Mouse (Mus musculus): ENCODE measurements around the gene Olfr611. TPM values are rescaled to one million over a fixed set of nuclear protein-coding genes. Genes with fewer than 3 reads are reported as not detected.

Olfr611 gene
- polyA plus RNA-seq, 1 experiment from 2014 or later = not detected

DNA sequence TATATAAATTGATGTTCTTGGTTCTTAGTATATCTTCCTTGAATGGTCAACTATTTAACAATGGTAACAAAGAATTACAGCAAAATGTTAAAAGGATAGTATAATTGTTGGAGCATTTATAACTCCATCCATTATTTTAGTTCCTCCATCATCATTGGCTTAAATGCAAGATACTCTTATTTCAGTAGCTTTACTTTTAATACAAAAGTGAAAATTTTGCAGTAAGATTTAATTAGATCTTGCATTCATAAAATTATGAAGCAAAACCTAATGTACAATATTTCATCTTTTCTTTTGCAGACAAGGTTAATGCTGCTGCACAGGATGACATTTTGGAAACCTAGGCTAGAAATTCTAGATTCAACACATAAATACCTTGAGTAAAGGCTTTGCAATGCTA, 51.1 kb downstream of the Olfr611 start, which contains the start of gene Olfr608:
TSS of gene Olfr608 (plus strand) at position 301 of the 400 bp plus-strand sequence.
- Histone ChIP-seq H3K9me3 (ENCODE audit: control insufficient read depth, low read length) (no peaks in the 10 kb centered on the region), H3K4me1 (ENCODE audit: control insufficient read depth in 2 of 2, insufficient read depth in 2 of 2, low read length in 2 of 2) (no peaks in the 10 kb centered on the region), H3K4me2 (ENCODE audit: low read length) (no peak within 1 kb of the TSS), H3K27ac (replicated peaks in 1 of 2; ENCODE audit: control insufficient read depth in 1 of 2, insufficient read depth in 1 of 2, low read depth in 2 of 2, low read length in 2 of 2) (no peak within 1 kb of the TSS), H3K9ac (ENCODE audit: low read length) (no peak within 1 kb of the TSS), H3K4me3 (ENCODE audit: control insufficient read depth in 1 of 2, insufficient read depth in 1 of 2, low read depth in 1 of 2, low read length in 2 of 2) (no peak within 1 kb of the TSS), H3K27me3 (ENCODE audit: control insufficient read depth, insufficient read depth, low read length) (no peaks in the 10 kb centered on the region), H3K36me3 (ENCODE audit: control insufficient read depth, insufficient read depth, low read length) (no peaks in the 10 kb centered on the region)
- no peak for ATAC-seq (ENCODE audit: insufficient number of reproducible peaks, insufficient read depth, low FRiP score, low read depth)

Other genes starting within 250 kb of the Olfr611 start
- gene Olfr596, start 215.2 kb downstream of the Olfr611 start, polyA plus RNA-seq (2014; fragmentation: Nextera tagmentation; extraction: Ambion mirVana) = not detected in 2 replicates
- gene Olfr597, start 204.5 kb downstream of the Olfr611 start, polyA plus RNA-seq (2014; fragmentation: Nextera tagmentation; extraction: Ambion mirVana) = not detected in 2 replicates
- not detected in 2 replicates for gene Olfr598, start 197.3 kb downstream of the Olfr611 start, polyA plus RNA-seq (2014; fragmentation: Nextera tagmentation; extraction: Ambion mirVana)
- not detected in 2 replicates for gene Olfr599, start 184.9 kb downstream of the Olfr611 start, polyA plus RNA-seq (2014; fragmentation: Nextera tagmentation; extraction: Ambion mirVana)
- gene Olfr600, start 171.2 kb downstream of the Olfr611 start, polyA plus RNA-seq (2014; fragmentation: Nextera tagmentation; extraction: Ambion mirVana) = not detected in 2 replicates
- not detected in 2 replicates for gene Olfr601, start 158.2 kb downstream of the Olfr611 start, polyA plus RNA-seq (2014; fragmentation: Nextera tagmentation; extraction: Ambion mirVana)
- gene Olfr603, start 134.7 kb downstream of the Olfr611 start, polyA plus RNA-seq (2014; fragmentation: Nextera tagmentation; extraction: Ambion mirVana) = not detected in 2 replicates
- not detected in 2 replicates for gene Usp17lc, start 105.8 kb downstream of the Olfr611 start, polyA plus RNA-seq (2014; fragmentation: Nextera tagmentation; extraction: Ambion mirVana)
- gene Olfr605, start 75.4 kb downstream of the Olfr611 start, polyA plus RNA-seq (2014; fragmentation: Nextera tagmentation; extraction: Ambion mirVana) = not detected in 2 replicates
- gene Olfr606, start 71.8 kb downstream of the Olfr611 start, polyA plus RNA-seq (2014; fragmentation: Nextera tagmentation; extraction: Ambion mirVana) = not detected in 2 replicates
- gene Olfr607, start 56.7 kb downstream of the Olfr611 start, polyA plus RNA-seq (2014; fragmentation: Nextera tagmentation; extraction: Ambion mirVana) = 0.30 and 0.38 TPM in 2 replicates
- gene Olfr608, start 51.0 kb downstream of the Olfr611 start, polyA plus RNA-seq (2014; fragmentation: Nextera tagmentation; extraction: Ambion mirVana) = 0.40 and 0.62 TPM in 2 replicates
- gene Olfr609, start 22.8 kb downstream of the Olfr611 start, polyA plus RNA-seq (2014; fragmentation: Nextera tagmentation; extraction: Ambion mirVana) = not detected in 2 replicates
- not detected in 2 replicates for gene Olfr610, start 8.7 kb downstream of the Olfr611 start, polyA plus RNA-seq (2014; fragmentation: Nextera tagmentation; extraction: Ambion mirVana)
- not detected in 2 replicates for gene Olfr612, start 21.9 kb upstream of the Olfr611 start, polyA plus RNA-seq (2014; fragmentation: Nextera tagmentation; extraction: Ambion mirVana)
- not detected in 2 replicates for gene Olfr613, start 27.2 kb upstream of the Olfr611 start, polyA plus RNA-seq (2014; fragmentation: Nextera tagmentation; extraction: Ambion mirVana)
- not detected in 2 replicates for gene Olfr615, start 35.2 kb upstream of the Olfr611 start, polyA plus RNA-seq (2014; fragmentation: Nextera tagmentation; extraction: Ambion mirVana)
- not detected in 2 replicates for gene Olfr616, start 48.3 kb upstream of the Olfr611 start, polyA plus RNA-seq (2014; fragmentation: Nextera tagmentation; extraction: Ambion mirVana)
- not detected in 2 replicates for gene Olfr617, start 52.2 kb upstream of the Olfr611 start, polyA plus RNA-seq (2014; fragmentation: Nextera tagmentation; extraction: Ambion mirVana)
- gene Olfr618, start 69.3 kb upstream of the Olfr611 start, polyA plus RNA-seq (2014; fragmentation: Nextera tagmentation; extraction: Ambion mirVana) = not detected in 2 replicates
- gene Olfr619, start 79.7 kb upstream of the Olfr611 start, polyA plus RNA-seq (2014; fragmentation: Nextera tagmentation; extraction: Ambion mirVana) = not detected in 2 replicates
- gene Olfr620, start 91.7 kb upstream of the Olfr611 start, polyA plus RNA-seq (2014; fragmentation: Nextera tagmentation; extraction: Ambion mirVana) = not detected in 2 replicates
- not detected in 2 replicates for gene Olfr622, start 121.9 kb upstream of the Olfr611 start, polyA plus RNA-seq (2014; fragmentation: Nextera tagmentation; extraction: Ambion mirVana)
- not detected in 2 replicates for gene Olfr623, start 142.9 kb upstream of the Olfr611 start, polyA plus RNA-seq (2014; fragmentation: Nextera tagmentation; extraction: Ambion mirVana)
- gene Olfr624, start 150.3 kb upstream of the Olfr611 start, polyA plus RNA-seq (2014; fragmentation: Nextera tagmentation; extraction: Ambion mirVana) = 0.04 and 0.08 TPM in 2 replicates
- not detected in 2 replicates for gene Olfr625-ps1, start 161.9 kb upstream of the Olfr611 start, polyA plus RNA-seq (2014; fragmentation: Nextera tagmentation; extraction: Ambion mirVana)
- gene Olfr243, start 193.8 kb upstream of the Olfr611 start, polyA plus RNA-seq (2014; fragmentation: Nextera tagmentation; extraction: Ambion mirVana) = not detected in 2 replicates
- gene Olfr628, start 209.5 kb upstream of the Olfr611 start, polyA plus RNA-seq (2014; fragmentation: Nextera tagmentation; extraction: Ambion mirVana) = not detected in 2 replicates
- gene Olfr629, start 224.1 kb upstream of the Olfr611 start, polyA plus RNA-seq (2014; fragmentation: Nextera tagmentation; extraction: Ambion mirVana) = not detected in 2 replicates
- gene Olfr630, start 236.5 kb upstream of the Olfr611 start, polyA plus RNA-seq (2014; fragmentation: Nextera tagmentation; extraction: Ambion mirVana) = not detected in 2 replicates